Mouse (Mus musculus): ENCODE results near the gene Mansc4.

DNA sequence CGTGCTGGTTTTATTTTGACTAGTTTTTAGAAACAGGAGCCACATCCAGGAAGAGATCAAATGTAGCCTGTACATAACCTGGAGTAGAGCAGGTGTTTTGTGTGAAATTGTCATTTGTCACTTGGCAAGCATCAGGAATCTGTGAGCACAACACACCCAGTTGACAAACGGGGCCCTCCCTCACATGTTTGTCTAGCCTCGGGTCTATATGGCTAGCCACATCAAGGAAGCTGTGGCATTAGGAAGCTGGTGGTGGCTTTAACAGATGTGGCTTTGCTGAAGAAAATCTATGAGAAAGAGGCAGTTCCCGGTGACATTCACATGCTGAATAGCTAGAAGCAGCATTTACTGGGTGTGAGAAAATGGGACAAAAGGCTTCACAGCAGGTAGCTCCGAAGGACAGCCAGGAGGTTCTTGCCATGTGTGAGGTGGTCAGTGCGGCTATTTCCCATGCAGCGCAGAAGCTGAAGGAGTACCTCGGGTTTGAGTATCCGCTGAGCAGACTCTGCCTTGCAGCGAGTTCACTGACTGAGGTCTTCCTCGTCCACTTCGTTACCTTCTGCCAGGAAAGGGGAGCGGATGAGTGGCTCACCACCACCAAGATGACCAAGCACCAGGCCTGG is 54.4 kb downstream of the Mansc4 start, which contains the start of gene Rep15:
- no peak for TF ChIP-seq POLR2A (IDR thresholded peaks at IDR 0.05; ENCODE audit: control insufficient read depth, extremely low read depth, insufficient read depth, low read length, poor library complexity)
- TF ChIP-seq CTCF (IDR thresholded peaks at IDR 0.05; ENCODE audit: borderline replicate concordance, control insufficient read depth, extremely low read depth, insufficient read depth, low read length, poor library complexity), result no peak

All from thymus, adult 2 months (tissue).